Mouse (Mus musculus): ENCODE results near the gene Ndufa7.

The Ndufa7 gene

DNA sequence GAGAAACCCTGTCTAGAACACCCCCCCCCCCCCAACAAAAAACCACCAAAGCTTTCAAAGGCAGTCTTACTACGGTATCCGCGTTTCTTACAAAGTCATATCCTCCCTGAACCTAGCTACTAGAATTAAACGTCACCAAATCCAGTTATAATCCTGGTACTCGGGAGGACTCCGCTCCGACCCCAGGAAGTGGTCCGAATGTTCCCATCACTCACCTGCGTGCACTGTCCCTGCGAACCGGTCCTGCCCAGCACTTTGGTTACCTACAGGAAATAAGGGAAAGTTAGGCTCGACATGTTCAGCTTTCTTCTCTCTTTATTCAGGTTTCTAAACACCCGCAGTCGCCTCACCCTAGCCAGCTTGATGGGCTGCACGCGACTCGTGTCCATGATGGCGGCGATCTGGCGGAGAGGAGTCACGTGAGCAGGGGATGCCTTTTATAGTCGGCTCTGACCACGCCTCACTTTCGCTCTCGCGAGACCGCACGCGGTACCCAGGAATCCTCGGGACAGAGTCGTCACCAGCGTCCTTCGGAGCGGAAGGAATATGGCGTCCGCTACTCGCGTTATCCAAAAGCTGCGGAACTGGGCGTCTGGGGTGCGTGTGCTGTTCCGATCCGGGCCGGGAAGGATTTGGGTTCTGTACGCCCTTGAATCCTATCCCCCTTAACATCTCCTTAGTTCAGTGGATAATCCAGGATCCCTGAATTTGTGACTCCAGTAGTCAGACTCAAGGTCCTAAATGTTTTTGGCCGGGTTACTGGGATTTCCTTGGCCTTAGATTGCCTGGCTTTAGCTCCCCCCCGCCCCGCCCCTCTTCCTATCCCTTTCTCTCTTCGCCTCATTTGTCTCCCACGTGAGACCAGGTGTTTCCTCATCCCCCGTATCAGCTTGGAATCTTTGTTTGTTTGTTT is at the start of gene Ndufa7, which contains the start of gene Rps28:
Gene Ndufa7, plus strand, starts transcription at position 489 of the 913 bp plus-strand sequence.
Gene Rps28, minus strand, starts transcription at position 479 of the 913 bp plus-strand sequence.
- in situ Hi-C loops (cut with MseI, MboI) = no loop called here

DNA sequence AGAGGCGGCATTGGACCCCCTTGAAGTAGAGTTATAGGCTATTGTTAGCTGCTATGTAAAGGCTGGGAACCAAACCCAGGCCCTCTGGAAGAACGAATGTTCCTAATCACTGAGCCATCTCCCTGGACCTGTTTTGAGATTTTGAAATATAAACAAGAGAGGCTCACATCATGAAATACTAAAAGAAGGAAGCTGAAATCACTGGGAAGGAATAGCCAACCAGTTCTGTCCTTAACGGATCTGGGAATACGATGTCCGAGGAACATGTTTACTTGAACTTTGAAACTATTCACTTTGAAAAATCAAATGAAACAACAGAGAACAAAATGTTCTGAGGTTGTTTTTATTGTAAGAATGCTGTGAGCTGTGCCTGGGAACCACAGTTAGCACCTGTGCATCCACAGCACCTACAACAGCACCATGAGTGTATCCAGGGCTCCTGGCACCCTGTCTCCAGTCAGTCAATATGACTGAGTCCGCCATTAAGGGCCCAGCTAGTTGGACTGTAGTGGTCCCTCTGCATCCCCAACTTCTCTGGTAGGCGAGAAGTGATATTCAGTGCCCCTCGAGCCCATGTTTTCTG is 49.7 kb upstream of the Ndufa7 start:
- in situ Hi-C loops (cut with MseI, MboI) = no loop called here

GRCm38 (mm10) chr17:33775287-33775686 is 49.1 kb upstream of the Ndufa7 start:
- in situ Hi-C loops (cut with MseI, MboI) = no loop called here

GRCm38 (mm10) chr17:33779271-33779966 is 45.0 kb upstream of the Ndufa7 start:
- in situ Hi-C loops (cut with MseI, MboI) = no loop called here

- in situ Hi-C loops (cut with MseI, MboI) = no loop called here
These were observed 44.4 kb upstream of the Ndufa7 start for GRCm38 (mm10) chr17:33779967-33780295.

- in situ Hi-C loops (cut with MseI, MboI) = no loop called here
These were observed 43.9 kb upstream of the Ndufa7 start for GRCm38 (mm10) chr17:33780431-33780830.

- in situ Hi-C loops (cut with MseI, MboI) = no loop called here
These were observed 43.0 kb upstream of the Ndufa7 start, which contains the start of gene Angptl4 for GRCm38 (mm10) chr17:33781124-33781977. Gene Angptl4 (minus strand): TSS chr17:33781830.

DNA sequence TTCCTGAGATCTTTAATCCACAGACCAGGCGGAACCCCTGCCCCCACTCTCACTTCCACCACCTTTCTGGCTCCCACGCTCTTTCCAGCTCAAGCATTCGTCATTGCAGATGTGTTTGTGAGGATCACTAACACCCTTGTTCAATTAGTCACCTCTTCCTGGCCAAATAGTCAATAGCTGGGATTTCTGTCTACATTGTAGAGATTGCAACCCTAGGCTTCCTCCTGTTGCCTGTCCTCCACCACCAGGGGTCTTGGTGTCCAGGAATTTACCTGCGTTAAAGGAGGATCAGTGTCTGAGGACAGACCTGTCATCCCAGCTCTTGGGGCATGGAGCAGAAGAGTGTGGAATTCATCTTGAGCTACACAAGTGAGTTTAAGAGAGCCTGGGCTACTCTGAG is 42.3 kb upstream of the Ndufa7 start:
- in situ Hi-C loops (cut with MseI, MboI) = no loop called here

GRCm38 (mm10) chr17:33783408-33783807 is 41.0 kb upstream of the Ndufa7 start:
- in situ Hi-C loops (cut with MseI, MboI) = no loop called here

- in situ Hi-C loops (cut with MseI, MboI) = no loop called here
These were observed 39.4 kb upstream of the Ndufa7 start for GRCm38 (mm10) chr17:33784939-33785338.

- in situ Hi-C loops (cut with MseI, MboI) = no loop called here
These were observed 38.0 kb upstream of the Ndufa7 start for GRCm38 (mm10) chr17:33786375-33786774.

- in situ Hi-C loops (cut with MseI, MboI) = no loop called here
These were observed 35.6 kb upstream of the Ndufa7 start for GRCm38 (mm10) chr17:33788732-33789131.

DNA sequence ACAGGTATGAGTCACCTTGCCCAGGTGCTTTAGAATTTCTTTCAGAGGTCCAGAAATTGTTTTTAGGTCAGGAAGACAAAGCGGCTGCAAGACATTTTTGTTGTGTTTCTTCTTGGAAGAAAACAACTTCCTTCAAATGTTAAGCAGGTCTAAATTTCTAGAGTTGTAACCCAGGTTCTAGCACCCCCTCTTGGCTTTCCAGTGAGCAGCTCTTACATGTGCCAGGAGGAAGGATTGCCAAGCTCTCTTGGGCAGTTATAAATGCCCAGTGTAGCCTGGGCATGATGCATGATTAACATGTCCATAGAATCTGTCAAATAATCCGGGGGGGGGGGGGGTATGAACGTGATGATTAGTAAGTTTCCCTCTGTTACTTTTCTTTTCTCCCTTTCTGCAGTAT is 26.1 kb upstream of the Ndufa7 start:
- in situ Hi-C loops (cut with MseI, MboI) = no loop called here

- in situ Hi-C loops (cut with MseI, MboI) = no loop called here
These were observed 25.1 kb upstream of the Ndufa7 start for GRCm38 (mm10) chr17:33799277-33799676.

DNA sequence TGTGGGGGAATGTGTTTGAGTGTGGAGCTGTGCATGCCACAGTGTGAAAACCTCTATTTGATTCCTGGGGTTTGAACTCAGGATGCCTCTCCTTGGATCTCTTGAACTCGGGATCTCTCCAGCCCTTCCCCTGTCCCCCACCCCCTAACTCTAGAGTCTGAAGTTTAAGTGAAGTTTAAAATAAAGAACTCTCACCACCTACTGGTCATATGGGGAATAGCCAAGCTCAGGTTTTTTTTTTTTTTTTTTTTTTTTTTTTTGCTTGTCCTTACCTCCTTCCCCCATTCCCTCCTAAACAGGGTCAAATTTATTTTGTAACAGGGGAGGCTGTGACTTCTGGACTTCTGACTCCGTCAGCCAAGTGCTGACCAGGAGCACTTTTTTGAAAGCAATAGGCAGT is 22.2 kb upstream of the Ndufa7 start:
- in situ Hi-C loops (cut with MseI, MboI) = no loop called here

- in situ Hi-C loops (cut with MseI, MboI) = no loop called here
These were observed 20.2 kb upstream of the Ndufa7 start for GRCm38 (mm10) chr17:33804205-33804604.

DNA sequence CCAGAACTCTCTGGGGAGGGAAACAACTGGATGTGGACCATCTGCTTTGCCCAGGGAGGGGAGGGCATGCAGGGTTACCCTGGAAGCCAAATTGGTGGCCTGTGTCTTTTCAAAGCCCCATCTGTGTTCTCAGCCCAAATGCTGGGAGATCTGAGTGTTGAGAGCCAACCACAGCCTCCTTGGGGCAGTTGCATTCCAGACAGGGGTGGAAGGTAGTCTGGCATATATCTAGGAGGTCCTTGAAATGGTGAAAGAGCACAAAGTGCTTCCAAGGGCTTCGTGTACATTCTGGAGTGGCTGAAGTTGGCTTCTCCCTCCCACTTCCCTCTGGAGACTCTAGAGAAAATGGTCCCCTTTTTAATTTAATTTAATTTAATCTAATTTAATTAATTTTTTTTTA is 19.6 kb upstream of the Ndufa7 start:
- in situ Hi-C loops (cut with MseI, MboI) = no loop called here

GRCm38 (mm10) chr17:33807181-33807888 is 17.0 kb upstream of the Ndufa7 start:
- in situ Hi-C loops (cut with MseI, MboI) = no loop called here

- in situ Hi-C loops (cut with MseI, MboI) = no loop called here
These were observed 16.2 kb upstream of the Ndufa7 start for GRCm38 (mm10) chr17:33808192-33808591.

- in situ Hi-C loops (cut with MseI, MboI) = no loop called here
These were observed 13.8 kb upstream of the Ndufa7 start, which contains the start of gene Kank3 for GRCm38 (mm10) chr17:33810334-33811141. Gene Kank3 (plus strand): TSS chr17:33810519.
